Comparison of ENCODE assay signal across 22 mouse cellular contexts in genomic region chr3:116361906-116362305, GRCm38 (mm10).
A peak's percentile ranks its signal among the peaks of the same experiment; 100 is the strongest.
DNase-seq lines count a peak whose midpoint lies in the region; ATAC-seq and TF ChIP-seq lines count a peak whose summit lies in the region.
"Had no signal": no experiment of that assay in that cellular context is flagged by ENCODE, and none has a peak within 500 bp of the region (broad histone marks: within the 10 kb centered on the region; RNA-seq: fewer than 3 reads in every experiment).

No protein-coding gene starts in this region.

- no peak overlapping the region for H3K27ac ChIP-seq in stomach, postnatal 0 days (replicated peaks)
- H3K27ac ChIP-seq: gastrocnemius, adult 2 months; heart, embryonic 10.5 days; heart, embryonic 13.5 days; hindbrain, embryonic 14.5 days; hindbrain, postnatal 0 days had no signal

- DNase-seq in heart, adult 11 months, result peak; percentile 29
- DNase-seq in heart, adult 8-10 months (ENCODE audit: low spot score), result no peak
- DNase-seq in lung, adult 2 months, result peak; percentile 33
- DNase-seq in lung, postnatal 14 days, result no peak
- peak; percentile 30 for DNase-seq in stomach, postnatal 0 days (ENCODE audit: low spot score)
- DNase-seq: adrenal gland, postnatal 10 days; adrenal gland, postnatal 36 days; cerebellum, adult 18-20 months; cerebellum, adult 9-10 months; cerebellum, postnatal 14 days; forebrain, postnatal 0 days; gastrocnemius, adult 2 months; gastrocnemius, postnatal 14 days; heart, adult 18-20 months; heart, postnatal 14 days; heart, postnatal 4 days had no signal

- H3K9me3 ChIP-seq in stomach, postnatal 0 days (ENCODE audit: control insufficient read depth, low read length), result no peaks in the 10 kb centered on the region
- H3K9me3 ChIP-seq: heart, embryonic 10.5 days; heart, embryonic 13.5 days had no signal

- no peak for TF ChIP-seq CTCF in lung, adult 2 months (IDR thresholded peaks at IDR 0.05; ENCODE audit: insufficient read depth, low read length)
- TF ChIP-seq CTCF in stomach, postnatal 0 days (IDR thresholded peaks at IDR 0.05; ENCODE audit: low read depth), result no peak

- H3K9ac ChIP-seq in stomach, postnatal 0 days (ENCODE audit: low read length), result no peak overlapping the region
- H3K9ac ChIP-seq: forebrain, postnatal 0 days; heart, embryonic 13.5 days; hindbrain, embryonic 14.5 days had no signal

- no peaks in the 10 kb centered on the region for H3K4me1 ChIP-seq in lung, adult 2 months (ENCODE audit: control insufficient read depth, insufficient read depth, low read length)
- no peaks in the 10 kb centered on the region for H3K4me1 ChIP-seq in stomach, postnatal 0 days (replicated peaks; ENCODE audit: control insufficient read depth, insufficient read depth)
- H3K4me1 ChIP-seq: heart, embryonic 10.5 days had no signal

- no peak for ATAC-seq in stomach, postnatal 0 days (ENCODE audit: low FRiP score, low TSS enrichment)
- no peak for ATAC-seq in erythroid progenitor cell, adult 5-6 weeks (replicated peaks; ENCODE audit: low FRiP score, poor library complexity, severe bottlenecking)
- ATAC-seq: forebrain, embryonic 14.5 days; forebrain, postnatal 0 days; hindbrain, postnatal 0 days had no signal

- no peaks in the 10 kb centered on the region for H3K27me3 ChIP-seq in stomach, postnatal 0 days (ENCODE audit: control insufficient read depth, insufficient read depth, low read length)
- H3K27me3 ChIP-seq: heart, embryonic 13.5 days had no signal

- no peaks in the 10 kb centered on the region; the same call in 1 of the 2 replicates for H3K36me3 ChIP-seq in stomach, postnatal 0 days (ENCODE audit: control insufficient read depth, insufficient read depth, low read length)

- H3K4me3 ChIP-seq in lung, adult 2 months (replicated peaks; ENCODE audit: extremely low read depth, low read depth, low read length), result no peak overlapping the region
- H3K4me3 ChIP-seq in stomach, postnatal 0 days (ENCODE audit: low read depth, low read length), result no peak overlapping the region
- H3K4me3 ChIP-seq: gastrocnemius, adult 2 months; heart, embryonic 10.5 days; heart, embryonic 13.5 days had no signal

- no peak for TF ChIP-seq POLR2A in lung, adult 2 months (IDR thresholded peaks at IDR 0.05; ENCODE audit: borderline replicate concordance, extremely low read depth, low read depth, low read length)

- 63% methylated on average over 7 of the region's 7 CpGs for WGBS in lung, adult 2 months
- WGBS in stomach, postnatal 0 days, result 75% methylated on average over 7 of the region's 7 CpGs

- no peak for TF ChIP-seq EP300 in stomach, postnatal 0 days (optimal IDR thresholded peaks at IDR 0.05)

- H3K4me2 ChIP-seq in stomach, postnatal 0 days (replicated peaks; ENCODE audit: low read depth), result no peak overlapping the region
- H3K4me2 ChIP-seq: heart, embryonic 13.5 days; hindbrain, embryonic 14.5 days had no signal

Comparison
In these comparisons a context has a peak if more than half of its experiments do, and no peak if none do; other contexts are left out.
1. DNase-seq: peak in heart, adult 11 months (single experiment), lung, adult 2 months (single experiment) and stomach, postnatal 0 days (single experiment); none in heart, adult 8-10 months (single experiment) and lung, postnatal 14 days (single experiment).